Mouse (Mus musculus): ENCODE measurements around the gene 4930442H23Rik. TPM values are rescaled to one million over a fixed set of nuclear protein-coding genes. Genes with fewer than 3 reads are reported as not detected.
A peak's percentile ranks its signal among the peaks of the same experiment; 100 is the strongest.

The 4930442H23Rik gene
- polyA plus RNA-seq, 1 experiment from 2014 or later: 0.27 TPM

DNA sequence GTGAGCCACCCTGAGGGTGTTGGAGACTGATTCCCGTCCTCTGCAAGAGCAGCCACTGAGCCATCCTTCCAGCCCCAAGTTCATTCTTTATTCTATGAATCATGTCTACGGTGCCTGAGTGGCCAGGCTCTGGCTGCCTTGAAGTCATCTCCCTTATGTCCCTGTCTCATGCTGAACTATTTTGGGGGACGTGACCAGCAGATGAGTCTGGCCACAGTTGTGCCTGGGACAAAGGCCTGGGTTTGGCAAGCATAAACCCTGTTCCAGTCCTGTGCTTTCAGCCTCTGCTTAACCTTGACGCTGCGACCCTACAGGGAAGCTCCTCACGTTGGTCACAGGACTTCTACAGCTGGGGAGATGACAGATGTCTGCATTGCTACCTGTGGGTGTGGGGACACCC is 13.7 kb upstream of the 4930442H23Rik start:
- Histone ChIP-seq H3K4me2 (peak overlapping the region; percentile 75), H3K4me3 (peak overlapping the region; percentile 58), H3K27ac (replicated peaks) (peak overlapping the region; percentile 99), H3K27me3 (replicated peaks) (peaks cover 44% of the 10 kb centered on the region), H3K36me3 (no peaks in the 10 kb centered on the region), H3K9me3 (no peaks in the 10 kb centered on the region), H3K4me1 (peaks cover 68% of the 10 kb centered on the region), H3K9ac (peak overlapping the region; percentile 97)
- 20% methylated on average over 6 of the region's 6 CpGs for WGBS
- ATAC-seq (ENCODE audit: extremely low read depth, insufficient number of reproducible peaks, low FRiP score, low TSS enrichment): no peak

- peak overlapping the region; percentile 75 for H3K4me2 ChIP-seq
Measured at GRCm38 (mm10) chr10:81196470-81197065, 12.9 kb upstream of the 4930442H23Rik start.

DNA sequence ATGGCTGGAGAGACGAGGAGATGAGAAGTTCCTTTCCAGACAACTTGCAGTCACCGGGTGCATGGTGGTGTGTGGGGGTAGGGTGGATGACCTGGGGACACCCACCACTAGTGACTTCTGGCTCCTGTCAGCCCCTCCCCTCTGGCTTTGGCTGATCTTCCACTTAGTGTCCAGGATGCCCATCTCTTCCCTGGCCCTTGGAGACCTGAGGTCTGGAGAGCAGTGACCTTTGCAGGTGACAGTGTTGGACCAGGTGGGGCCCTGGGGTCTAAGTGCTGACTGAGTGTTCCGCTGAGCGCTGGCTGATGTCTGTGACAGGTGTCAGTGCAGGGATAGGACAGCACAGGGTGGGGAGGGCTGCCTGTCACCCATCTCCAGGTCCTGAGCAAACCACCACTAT is 11.7 kb upstream of the 4930442H23Rik start:
- no peaks in the 10 kb centered on the region for H3K9me3 ChIP-seq
- peak overlapping the region; percentile 75 for H3K4me2 ChIP-seq
- peak overlapping the region; percentile 99 for H3K27ac ChIP-seq (replicated peaks)
- no peak for ATAC-seq (ENCODE audit: extremely low read depth, insufficient number of reproducible peaks, low FRiP score, low TSS enrichment)
- H3K9ac ChIP-seq: peak overlapping the region; percentile 97
- 34% methylated on average over 4 of the region's 4 CpGs for WGBS
- peaks cover 15% of the 10 kb centered on the region for H3K36me3 ChIP-seq
- H3K4me3 ChIP-seq: peak overlapping the region; percentile 58
- H3K4me1 ChIP-seq: peaks cover 69% of the 10 kb centered on the region
- H3K27me3 ChIP-seq (replicated peaks): peaks cover 44% of the 10 kb centered on the region

More at GRCm38 (mm10) chr10:81196470-81197065, 12.9 kb upstream of the 4930442H23Rik start:
- Histone ChIP-seq H3K9ac (peak overlapping the region; percentile 97), H3K4me1 (peaks cover 69% of the 10 kb centered on the region), H3K4me3 (peak overlapping the region; percentile 58), H3K27me3 (replicated peaks) (peaks cover 44% of the 10 kb centered on the region), H3K27ac (replicated peaks) (peak overlapping the region; percentile 99), H3K9me3 (no peaks in the 10 kb centered on the region), H3K36me3 (0 out of 2 replicates have a peak, but pooled peaks cover 2% of the 10 kb centered on the region)
- no peak for ATAC-seq (ENCODE audit: extremely low read depth, insufficient number of reproducible peaks, low FRiP score, low TSS enrichment)
- 45% methylated on average over 11 of the region's 11 CpGs for WGBS

DNA sequence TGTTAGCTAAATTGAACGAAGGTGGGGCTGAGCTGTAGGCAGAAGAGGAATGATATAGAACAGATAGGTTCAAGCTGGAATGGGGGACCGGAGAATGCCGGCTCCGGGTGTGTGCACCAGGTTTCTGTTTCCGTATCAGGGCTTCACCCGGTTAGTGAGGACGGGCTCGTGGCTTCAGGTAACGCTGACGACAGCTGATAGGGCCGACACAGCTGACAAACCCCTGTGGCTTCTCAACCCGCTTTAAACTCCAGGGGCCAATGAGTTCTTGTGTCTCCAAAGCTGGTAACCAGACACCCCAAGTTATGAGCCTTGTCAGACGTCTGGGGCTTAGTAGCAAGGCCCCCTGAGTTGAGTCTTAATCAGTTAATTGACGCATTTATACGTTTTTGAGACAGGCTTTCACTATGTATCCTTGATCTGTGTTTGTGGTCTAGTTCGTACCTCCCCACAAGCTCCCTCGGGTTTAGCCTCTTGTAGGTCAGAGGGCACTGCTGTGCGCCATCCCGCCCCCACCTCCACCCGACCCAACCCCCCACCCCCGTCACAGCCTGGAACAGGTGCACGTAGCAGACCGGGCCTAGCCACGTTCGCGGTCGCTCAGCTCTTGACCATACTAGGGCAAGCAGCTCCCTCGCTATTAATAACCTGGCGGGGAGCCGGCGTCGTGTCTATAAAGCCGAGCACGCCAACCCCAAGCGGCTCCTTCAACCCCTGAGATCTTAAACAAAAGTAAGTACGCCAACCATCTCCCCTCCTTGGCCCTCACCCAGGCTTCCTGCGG is 10.5 kb upstream of the 4930442H23Rik start:
- H3K27ac ChIP-seq (replicated peaks): peak overlapping the region; percentile 99
- H3K4me3 ChIP-seq: peak overlapping the region; percentile 58
- H3K9ac ChIP-seq: peak overlapping the region; percentile 97
- peaks cover 44% of the 10 kb centered on the region for H3K27me3 ChIP-seq (replicated peaks)
- no peaks in the 10 kb centered on the region for H3K9me3 ChIP-seq
- peaks cover 23% of the 10 kb centered on the region for H3K36me3 ChIP-seq
- peaks cover 58% of the 10 kb centered on the region for H3K4me1 ChIP-seq
- H3K4me2 ChIP-seq: peak overlapping the region; percentile 75
- ATAC-seq (ENCODE audit: extremely low read depth, insufficient number of reproducible peaks, low FRiP score, low TSS enrichment): peak; percentile 35; the same call in 1 of the 2 replicates
- 7% methylated on average over 37 of the region's 37 CpGs for WGBS

DNA sequence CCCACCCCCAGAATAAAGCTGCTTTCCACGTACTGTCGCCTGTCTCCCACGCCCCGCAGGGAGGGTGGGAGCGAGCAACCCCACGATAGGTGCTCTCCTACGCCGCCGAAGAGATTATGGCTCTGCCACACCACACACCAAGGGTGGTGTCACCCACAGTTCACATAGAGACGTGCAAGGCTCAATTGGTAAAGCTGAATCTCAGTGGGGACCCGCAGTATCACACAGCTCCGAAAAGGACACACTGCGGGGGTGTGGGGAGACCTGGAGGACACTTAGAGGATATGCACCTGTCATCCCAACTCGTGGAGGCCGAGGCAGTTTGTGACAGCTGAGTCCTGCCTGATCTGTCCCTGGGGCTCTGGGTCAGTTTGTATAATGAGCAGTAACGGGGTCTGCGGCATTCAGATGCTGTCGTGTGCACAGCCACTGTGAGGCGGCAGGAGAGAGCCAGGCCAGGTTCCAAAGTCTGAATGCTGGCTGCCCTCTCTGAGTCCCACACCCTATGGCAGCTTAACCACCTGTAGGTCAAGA is 9.4 kb upstream of the 4930442H23Rik start:
- Histone ChIP-seq H3K27ac (replicated peaks) (peak overlapping the region; percentile 99), H3K9ac (peak overlapping the region; percentile 92), H3K36me3 (peaks cover 33% of the 10 kb centered on the region), H3K9me3 (no peaks in the 10 kb centered on the region), H3K27me3 (replicated peaks) (peaks cover 39% of the 10 kb centered on the region), H3K4me3 (peak overlapping the region; percentile 65), H3K4me1 (peaks cover 49% of the 10 kb centered on the region), H3K4me2 (peak overlapping the region; percentile 92)
- WGBS: 6% methylated on average over 19 of the region's 19 CpGs
- ATAC-seq (ENCODE audit: extremely low read depth, insufficient number of reproducible peaks, low FRiP score, low TSS enrichment): 0 out of 2 replicates have a peak, but pooled peaks have one; percentile 19

- Histone ChIP-seq H3K36me3 (peaks cover 39% of the 10 kb centered on the region), H3K4me2 (peak overlapping the region; percentile 92), H3K9me3 (no peaks in the 10 kb centered on the region), H3K9ac (peak overlapping the region; percentile 92), H3K4me1 (peaks cover 45% of the 10 kb centered on the region), H3K4me3 (peak overlapping the region; percentile 65), H3K27me3 (replicated peaks) (peaks cover 37% of the 10 kb centered on the region), H3K27ac (replicated peaks) (peak overlapping the region; percentile 99)
- under 1% methylated on average over 76 of the region's 93 CpGs for WGBS
- ATAC-seq (ENCODE audit: extremely low read depth, insufficient number of reproducible peaks, low FRiP score, low TSS enrichment): peak; percentile 71
Measured at GRCm38 (mm10) chr10:81192270-81192967, 8.8 kb upstream of the 4930442H23Rik start.

DNA sequence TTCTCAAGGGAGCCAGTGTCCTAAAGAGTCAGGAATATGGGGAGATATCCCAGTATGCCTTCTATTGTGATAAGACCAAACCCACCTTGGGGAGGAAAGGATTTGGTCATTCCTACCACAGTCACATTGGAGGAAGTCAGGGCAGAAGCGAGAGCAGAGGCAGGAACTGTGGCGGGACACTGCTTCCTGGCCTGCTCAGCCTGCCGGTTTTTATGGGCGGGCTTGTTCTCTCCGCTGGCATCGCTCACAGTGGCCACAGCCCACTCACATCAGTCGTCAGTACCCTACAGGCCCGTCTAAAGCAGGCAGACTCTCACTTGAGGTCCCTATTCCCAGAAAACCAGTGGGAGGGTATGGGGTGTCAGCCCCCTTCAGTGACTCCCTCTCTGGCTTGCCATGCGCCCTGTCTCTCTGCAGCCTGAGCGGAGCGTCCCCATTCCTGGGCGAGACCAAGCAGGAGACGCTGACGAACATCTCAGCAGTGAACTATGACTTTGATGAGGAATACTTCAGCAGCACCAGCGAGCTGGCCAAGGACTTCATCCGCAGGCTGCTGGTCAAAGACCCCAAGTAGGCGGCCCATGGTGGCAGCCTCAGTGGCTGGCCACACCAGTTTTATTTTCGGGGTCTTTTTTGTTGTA is 7.8 kb upstream of the 4930442H23Rik start:
- WGBS: 71% methylated on average over 18 of the region's 18 CpGs
- ATAC-seq (ENCODE audit: extremely low read depth, insufficient number of reproducible peaks, low FRiP score, low TSS enrichment): no peak
- H3K9ac ChIP-seq: peak overlapping the region; percentile 92

GRCm38 (mm10) chr10:81190912-81191321 is 7.3 kb upstream of the 4930442H23Rik start:
- Histone ChIP-seq H3K9me3 (no peaks in the 10 kb centered on the region), H3K36me3 (peaks cover 51% of the 10 kb centered on the region), H3K4me1 (peaks cover 34% of the 10 kb centered on the region), H3K4me3 (no peak overlapping the region), H3K9ac (peak overlapping the region; percentile 47), H3K27me3 (replicated peaks) (peaks cover 22% of the 10 kb centered on the region), H3K4me2 (no peak overlapping the region), H3K27ac (replicated peaks) (peak overlapping the region; percentile 99)
- ATAC-seq (ENCODE audit: extremely low read depth, insufficient number of reproducible peaks, low FRiP score, low TSS enrichment): no peak
- WGBS: 47% methylated on average over 6 of the region's 6 CpGs

More for the DNA sequence above, 7.8 kb upstream of the 4930442H23Rik start:
- Histone ChIP-seq H3K27ac (replicated peaks) (peak overlapping the region; percentile 99), H3K4me3 (peak overlapping the region; percentile 65), H3K36me3 (peaks cover 48% of the 10 kb centered on the region), H3K9me3 (no peaks in the 10 kb centered on the region), H3K4me2 (peak overlapping the region; percentile 92), H3K4me1 (peaks cover 36% of the 10 kb centered on the region), H3K27me3 (replicated peaks) (peaks cover 28% of the 10 kb centered on the region)

DNA sequence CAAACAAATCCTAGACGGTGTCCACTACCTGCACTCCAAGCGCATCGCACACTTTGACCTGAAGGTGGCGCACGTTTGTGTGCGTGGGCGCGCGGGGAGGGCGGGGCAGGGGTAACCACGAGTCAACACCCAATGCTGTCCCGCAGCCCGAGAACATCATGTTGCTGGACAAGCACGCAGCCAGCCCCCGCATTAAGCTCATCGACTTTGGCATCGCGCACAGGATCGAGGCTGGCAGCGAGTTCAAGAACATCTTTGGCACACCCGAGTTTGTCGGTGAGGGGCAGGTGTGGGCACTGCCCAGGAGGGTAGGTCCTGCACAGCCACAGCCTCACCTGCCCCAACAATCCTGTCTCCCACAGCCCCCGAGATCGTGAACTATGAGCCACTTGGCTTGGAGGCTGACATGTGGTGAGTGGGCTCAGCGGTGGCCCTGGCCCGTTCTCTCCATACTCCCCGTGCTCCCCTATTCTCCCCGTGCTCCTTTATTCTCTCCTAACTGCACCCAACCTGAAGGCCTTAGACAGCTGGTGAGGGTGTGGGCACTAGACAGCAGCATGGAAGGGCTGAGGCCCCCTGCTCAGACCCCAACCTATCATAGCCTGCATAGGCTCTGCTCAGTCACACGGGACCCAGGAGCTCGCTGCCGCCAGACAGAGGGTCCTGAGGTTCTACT is 6.7 kb upstream of the 4930442H23Rik start:
- Histone ChIP-seq H3K36me3 (peaks cover 56% of the 10 kb centered on the region), H3K4me2 (no peak overlapping the region), H3K27ac (replicated peaks) (peak overlapping the region; percentile 99; the same call in 1 of the 2 replicates), H3K27me3 (replicated peaks) (peaks cover 17% of the 10 kb centered on the region), H3K4me1 (peaks cover 38% of the 10 kb centered on the region), H3K9ac (peak overlapping the region; percentile 47; the same call in 1 of the 2 replicates), H3K9me3 (no peaks in the 10 kb centered on the region), H3K4me3 (no peak overlapping the region)
- no peak for ATAC-seq (ENCODE audit: extremely low read depth, insufficient number of reproducible peaks, low FRiP score, low TSS enrichment)
- 71% methylated on average over 31 of the region's 31 CpGs for WGBS

DNA sequence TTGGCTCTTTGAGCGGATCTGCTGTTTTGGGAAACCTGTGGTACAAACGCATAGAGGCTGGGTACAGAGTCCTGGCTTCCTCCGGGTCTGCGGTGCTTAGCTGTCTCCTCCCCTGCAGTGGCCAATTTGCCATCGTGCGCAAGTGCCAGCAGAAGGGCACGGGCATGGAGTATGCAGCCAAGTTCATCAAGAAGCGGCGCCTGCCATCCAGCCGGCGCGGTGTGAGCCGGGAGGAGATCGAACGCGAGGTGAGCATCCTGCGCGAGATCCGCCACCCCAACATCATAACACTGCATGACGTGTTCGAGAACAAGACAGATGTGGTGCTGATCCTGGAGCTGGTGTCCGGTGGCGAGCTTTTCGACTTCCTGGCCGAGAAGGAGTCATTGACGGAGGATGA is 6.2 kb upstream of the 4930442H23Rik start:
- no peak overlapping the region for H3K4me2 ChIP-seq
- ATAC-seq (ENCODE audit: extremely low read depth, insufficient number of reproducible peaks, low FRiP score, low TSS enrichment): no peak
- H3K9ac ChIP-seq: no peak overlapping the region
- peaks cover 11% of the 10 kb centered on the region for H3K27me3 ChIP-seq (replicated peaks)
- H3K27ac ChIP-seq (replicated peaks): no peak overlapping the region
- peaks cover 43% of the 10 kb centered on the region for H3K4me1 ChIP-seq
- H3K4me3 ChIP-seq: no peak overlapping the region
- 77% methylated on average over 26 of the region's 26 CpGs for WGBS
- H3K9me3 ChIP-seq: no peaks in the 10 kb centered on the region
- H3K36me3 ChIP-seq: peaks cover 61% of the 10 kb centered on the region
